Mouse (Mus musculus) lung, embryonic 16.5 days (tissue): ENCODE measurements around the gene Fgfr2. TPM values are rescaled to one million over a fixed set of nuclear protein-coding genes. Genes with fewer than 3 reads are reported as not detected.
A peak's percentile ranks its signal among the peaks of the same experiment; 100 is the strongest.

ENCODE experiments used
- ATAC-seq: fragments of 200-750 bp; cut with Nextera tagmentation; 2 replicates; pipeline ENCODE4 v1.8.0; 2017; ENCODE audit warnings: low read depth, mild to moderate bottlenecking, moderate library complexity
- H3K27ac ChIP-seq: fragments of 300-500 bp; sonication (generic); 2 replicates; pipeline ENCODE4 v1.5.1; 2014; ENCODE audit warnings: mild to moderate bottlenecking, control low read depth, low read length
- H3K27me3 ChIP-seq: fragments of 300-500 bp; sonication (generic); 2 replicates; pipeline ENCODE4 v1.6.1; 2014; ENCODE audit warnings: low read depth, low read length, mixed read lengths; ENCODE audit not compliant: control insufficient read depth, insufficient read depth
- H3K36me3 ChIP-seq: fragments of 300-500 bp; sonication (generic); 2 replicates; pipeline ENCODE4 v1.6.1; 2014; ENCODE audit warnings: low read length; ENCODE audit not compliant: control insufficient read depth, insufficient read depth
- H3K4me1 ChIP-seq: fragments of 300-500 bp; sonication (generic); replicated peaks from 2 replicates; pipeline ENCODE4 v1.6.1; 2014; ENCODE audit warnings: low read length, mixed read lengths; ENCODE audit not compliant: control insufficient read depth, insufficient read depth
- H3K4me2 ChIP-seq: fragments of 300-500 bp; sonication (generic); 2 replicates; pipeline ENCODE4 v1.6.1; 2014; ENCODE audit warnings: low read depth, low read length, control low read depth
- H3K4me3 ChIP-seq: fragments of 300-500 bp; sonication (generic); 2 replicates; pipeline ENCODE4 v1.5.1; 2014; ENCODE audit warnings: mild to moderate bottlenecking, low read length, control low read depth
- H3K9ac ChIP-seq: fragments of 300-500 bp; sonication (generic); 2 replicates; pipeline ENCODE4 v1.6.1; 2014; ENCODE audit warnings: low read length, control low read depth
- H3K9me3 ChIP-seq: fragments of 300-500 bp; sonication (generic); 2 replicates; pipeline ENCODE4 v1.6.1; 2016; ENCODE audit warnings: low read length; ENCODE audit not compliant: control insufficient read depth
- WGBS: fragments of 180-500 bp; shearing (Covaris S2); extraction: QIAGEN DNeasy Blood & Tissue Kit; methylation state at CpG from one replicate; pipeline ENCODE4 v1.1.7; 2014; 5-methylcytosine and 5-hydroxymethylcytosine counted together
- polyA plus RNA-seq: library from polyadenylated mRNA; unstranded; fragments of >200 nt; fragmentation: Nextera tagmentation; extraction: Ambion mirVana; gene quantifications from 2 replicates; pipeline ENCODE4 v1.2.1, GENCODE M21; 2015

Gene Fgfr2
- polyA plus RNA-seq, 1 experiment from 2014 or later, result 175 TPM

DNA sequence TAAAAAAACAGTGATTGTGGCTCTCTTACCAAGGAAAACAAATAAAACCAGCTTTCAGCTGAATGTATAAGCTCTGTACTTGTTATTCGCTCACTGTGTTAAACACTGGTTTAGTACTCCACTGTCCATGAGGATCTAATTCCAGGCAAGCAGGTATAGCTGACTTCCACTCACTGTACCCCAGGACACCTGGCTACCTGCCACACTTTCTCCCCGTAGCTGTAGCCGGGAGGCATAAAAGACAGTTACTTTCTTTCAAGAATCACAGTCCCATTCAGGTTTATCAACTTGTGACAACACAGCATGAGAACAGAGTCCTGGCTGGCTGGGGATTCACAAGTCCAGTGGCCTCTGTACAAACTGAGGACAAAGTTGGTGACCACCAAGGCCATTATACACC is 827.0 kb downstream of the Fgfr2 start:
- H3K9me3 ChIP-seq, result no peaks in the 10 kb centered on the region
- no peaks in the 10 kb centered on the region for H3K27me3 ChIP-seq
- no peaks in the 10 kb centered on the region for H3K36me3 ChIP-seq
- no peak overlapping the region for H3K4me2 ChIP-seq
- no peak overlapping the region for H3K27ac ChIP-seq
- WGBS, result 82% methylated on average over 3 of the region's 3 CpGs
- H3K4me3 ChIP-seq, result no peak overlapping the region
- H3K9ac ChIP-seq, result no peak overlapping the region
- ATAC-seq, result no peak
- H3K4me1 ChIP-seq, result peaks cover 23% of the 10 kb centered on the region

DNA sequence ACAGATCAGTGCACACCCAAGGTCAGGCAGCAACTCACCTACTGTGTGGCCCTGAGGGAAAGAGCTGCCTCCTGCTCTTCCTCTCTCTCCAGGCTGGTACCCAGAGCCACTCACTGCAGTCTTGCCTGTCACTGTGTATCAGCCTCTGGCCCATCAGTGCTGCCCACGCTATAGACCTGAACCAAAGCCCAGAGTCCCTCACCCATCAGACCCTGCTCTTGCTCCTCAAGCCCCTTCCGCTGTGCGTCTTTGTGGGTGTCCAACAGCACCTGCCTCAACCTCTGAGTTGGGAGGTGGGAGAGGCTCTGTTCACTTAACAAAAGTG is 835.8 kb downstream of the Fgfr2 start:
- Histone ChIP-seq H3K4me3 (no peak overlapping the region), H3K36me3 (no peaks in the 10 kb centered on the region), H3K9me3 (no peaks in the 10 kb centered on the region), H3K27ac (peak overlapping the region; percentile 81), H3K4me2 (0 out of 2 replicates have a peak overlapping the region, but pooled peaks have one; percentile 20), H3K9ac (peak overlapping the region; percentile 40), H3K27me3 (no peaks in the 10 kb centered on the region), H3K4me1 (peaks cover 60% of the 10 kb centered on the region)
- peak; percentile 13 for ATAC-seq
- WGBS, result 77% methylated on average over 3 of the region's 3 CpGs

DNA sequence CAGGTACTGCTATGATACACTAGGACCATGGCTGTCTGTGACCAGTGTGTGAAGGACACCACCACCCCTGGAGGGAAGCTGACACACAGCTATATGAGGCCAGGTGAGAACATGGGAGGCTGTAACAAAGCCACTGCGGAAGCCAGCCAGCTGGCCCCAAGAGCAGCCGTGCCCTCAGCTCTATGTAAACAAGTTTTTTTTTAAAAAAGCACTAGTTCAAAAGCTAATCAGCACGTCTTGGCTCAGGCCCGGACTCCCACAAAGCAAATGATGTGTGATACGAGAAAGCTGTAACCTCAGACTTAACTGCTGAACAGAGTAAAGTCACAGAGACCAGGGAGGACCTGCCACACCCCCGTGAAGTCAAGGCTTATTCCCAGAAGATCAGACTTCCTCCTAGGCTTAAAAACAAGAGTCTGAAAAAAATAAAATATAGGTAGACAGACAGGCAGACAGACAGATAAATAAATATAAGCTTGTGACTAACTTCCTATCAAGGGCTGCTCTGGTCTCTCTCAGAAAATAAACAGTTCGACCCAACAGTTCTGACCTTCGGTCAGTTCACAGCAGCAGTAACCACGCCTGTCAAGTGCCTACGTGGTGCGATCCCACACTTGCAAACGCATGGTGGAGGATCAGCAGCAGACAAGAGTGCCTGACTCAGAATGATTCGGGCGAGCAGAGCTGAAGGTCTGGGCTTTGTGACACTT is 836.4 kb downstream of the Fgfr2 start:
- Histone ChIP-seq H3K27me3 (no peaks in the 10 kb centered on the region), H3K36me3 (no peaks in the 10 kb centered on the region), H3K9ac (peak overlapping the region; percentile 40), H3K4me3 (no peak overlapping the region), H3K9me3 (no peaks in the 10 kb centered on the region), H3K4me1 (peaks cover 60% of the 10 kb centered on the region), H3K4me2 (peak overlapping the region; percentile 20; the same call in 1 of the 2 replicates), H3K27ac (peak overlapping the region; percentile 81)
- ATAC-seq, result peak; percentile 77
- 6% methylated on average over 14 of the region's 14 CpGs for WGBS

DNA sequence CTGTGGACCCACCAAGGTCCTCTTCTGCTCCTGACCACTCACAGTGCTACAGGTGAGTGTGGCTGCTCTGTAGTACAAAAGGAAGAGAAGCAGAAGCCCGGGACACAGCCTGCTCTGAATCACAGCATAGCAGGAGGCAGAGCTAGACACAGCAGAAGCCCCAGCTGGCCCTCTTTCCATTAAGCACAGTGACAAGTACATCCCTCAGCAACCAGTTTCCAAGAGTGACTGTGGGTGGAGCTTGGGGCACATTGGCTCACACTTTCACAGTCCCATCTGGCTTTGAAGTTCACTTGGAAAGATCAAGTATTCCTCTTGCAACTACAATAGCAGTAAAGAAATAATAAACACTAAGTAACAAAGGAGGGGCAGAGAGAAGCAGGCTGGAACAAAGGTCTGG is 838.4 kb downstream of the Fgfr2 start:
- H3K9me3 ChIP-seq, result no peaks in the 10 kb centered on the region
- peak overlapping the region; percentile 77 for H3K27ac ChIP-seq
- H3K27me3 ChIP-seq, result no peaks in the 10 kb centered on the region
- H3K4me2 ChIP-seq, result no peak overlapping the region
- H3K36me3 ChIP-seq, result no peaks in the 10 kb centered on the region
- peak; percentile 69 for ATAC-seq
- H3K4me3 ChIP-seq, result no peak overlapping the region
- 23% methylated on average over 1 of the region's 1 CpGs for WGBS
- H3K9ac ChIP-seq, result no peak overlapping the region; the same call in 1 of the 2 replicates
- H3K4me1 ChIP-seq, result peaks cover 60% of the 10 kb centered on the region

DNA sequence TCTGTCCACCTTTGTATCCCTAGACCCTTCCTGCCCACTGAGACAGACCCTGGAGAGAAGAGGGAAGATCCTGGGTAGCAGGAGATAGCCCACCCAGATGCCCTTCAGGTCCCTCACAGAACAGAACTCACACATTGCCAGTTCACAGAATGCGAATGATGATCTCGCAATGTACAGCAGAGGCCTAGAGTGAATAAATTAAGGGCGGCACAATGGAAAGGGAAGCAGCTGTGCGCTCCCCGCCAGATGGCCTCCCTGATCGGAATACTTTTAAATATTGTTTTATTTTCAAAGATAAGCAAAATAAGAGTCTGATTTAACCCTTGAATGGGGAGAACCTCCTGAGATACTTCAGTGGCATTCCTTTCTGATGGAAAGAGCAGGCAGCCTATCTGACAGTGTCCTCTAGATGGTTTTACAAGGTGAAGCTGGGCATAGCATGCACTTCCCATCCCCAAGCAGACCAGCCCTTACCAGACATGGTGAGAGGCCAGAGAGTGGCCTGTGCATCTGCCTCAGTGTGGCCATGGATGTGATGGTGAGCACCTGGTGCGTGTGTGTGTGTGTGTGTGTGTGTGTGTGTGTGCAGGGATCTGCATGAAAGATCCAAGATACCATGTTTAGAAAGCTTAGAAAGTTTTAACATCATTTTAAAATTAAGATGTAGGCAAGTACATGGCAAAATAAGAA is 839.0 kb downstream of the Fgfr2 start:
- H3K27ac ChIP-seq, result peak overlapping the region; percentile 77
- no peak overlapping the region for H3K4me3 ChIP-seq
- H3K4me1 ChIP-seq, result peaks cover 58% of the 10 kb centered on the region
- H3K27me3 ChIP-seq, result no peaks in the 10 kb centered on the region
- no peaks in the 10 kb centered on the region for H3K36me3 ChIP-seq
- no peaks in the 10 kb centered on the region for H3K9me3 ChIP-seq
- no peak for ATAC-seq
- no peak overlapping the region; the same call in 1 of the 2 replicates for H3K9ac ChIP-seq
- H3K4me2 ChIP-seq, result no peak overlapping the region
- 41% methylated on average over 7 of the region's 7 CpGs for WGBS

DNA sequence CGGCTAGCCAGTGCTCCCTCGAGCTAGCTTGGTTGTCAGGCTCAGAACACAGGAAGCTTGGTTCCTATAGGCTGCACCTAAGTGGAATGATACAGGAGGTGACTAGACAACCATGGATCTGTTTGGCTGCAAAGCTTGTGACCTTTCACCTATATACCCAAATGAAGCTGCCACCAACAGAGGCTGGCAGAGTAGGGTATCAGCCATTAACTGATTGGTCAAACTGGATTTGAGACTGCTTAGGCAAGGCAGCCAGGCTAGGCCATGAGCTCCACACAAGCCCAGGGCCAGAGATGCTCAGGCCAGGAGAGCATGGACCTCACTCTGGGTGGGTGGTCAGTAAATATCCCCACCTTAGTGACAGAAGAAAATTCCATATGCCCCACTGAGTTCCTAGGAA is 840.6 kb downstream of the Fgfr2 start:
- H3K4me1 ChIP-seq, result peaks cover 54% of the 10 kb centered on the region
- no peak overlapping the region for H3K9ac ChIP-seq
- H3K4me3 ChIP-seq, result no peak overlapping the region
- H3K4me2 ChIP-seq, result no peak overlapping the region
- no peaks in the 10 kb centered on the region for H3K27me3 ChIP-seq
- 89% methylated on average over 2 of the region's 2 CpGs for WGBS
- no peaks in the 10 kb centered on the region for H3K9me3 ChIP-seq
- ATAC-seq, result no peak
- no peak overlapping the region for H3K27ac ChIP-seq
- H3K36me3 ChIP-seq, result no peaks in the 10 kb centered on the region

DNA sequence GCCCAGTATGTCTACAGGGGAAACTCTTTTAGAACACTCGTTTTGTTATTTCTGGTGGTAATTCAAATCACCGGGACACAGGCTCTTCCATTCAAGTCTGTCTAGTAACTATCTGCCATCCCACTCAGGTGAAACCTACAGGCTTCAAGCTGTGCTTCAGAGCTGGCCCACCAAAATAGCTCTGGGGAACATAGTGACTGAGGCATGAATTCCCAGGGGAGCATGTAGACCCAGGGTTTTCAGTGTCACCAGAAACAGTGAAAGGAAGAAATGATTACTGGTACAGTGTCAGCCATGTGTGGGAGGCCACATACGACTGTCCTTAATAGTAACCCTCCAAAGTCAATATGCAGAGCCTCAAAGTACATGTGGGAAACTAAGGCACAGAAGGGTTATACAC is 841.0 kb downstream of the Fgfr2 start:
- WGBS, result 82% methylated on average over 3 of the region's 3 CpGs
- ATAC-seq, result no peak
- peaks cover 50% of the 10 kb centered on the region for H3K4me1 ChIP-seq
- H3K4me2 ChIP-seq, result no peak overlapping the region
- H3K36me3 ChIP-seq, result no peaks in the 10 kb centered on the region
- no peak overlapping the region for H3K4me3 ChIP-seq
- no peaks in the 10 kb centered on the region for H3K9me3 ChIP-seq
- no peak overlapping the region for H3K9ac ChIP-seq
- H3K27me3 ChIP-seq, result no peaks in the 10 kb centered on the region
- H3K27ac ChIP-seq, result no peak overlapping the region

DNA sequence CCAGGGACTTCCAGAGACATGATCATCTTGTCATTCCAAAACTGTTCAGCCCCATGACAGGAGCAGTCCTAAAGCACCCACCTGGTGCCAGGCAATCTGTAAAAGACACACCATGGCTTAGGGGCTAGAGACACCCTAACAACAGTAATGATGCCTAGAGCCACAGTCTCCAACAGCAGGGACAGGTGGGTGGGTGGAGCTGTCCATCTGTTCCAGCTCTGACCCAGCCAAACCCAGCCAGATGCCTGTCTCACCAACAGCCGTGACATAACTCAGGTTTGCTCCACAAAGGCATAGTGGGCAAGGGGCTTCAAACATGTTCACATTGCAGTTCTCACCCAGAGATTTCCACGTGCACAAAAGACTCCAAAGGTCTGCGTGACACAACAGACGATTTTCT is 841.4 kb downstream of the Fgfr2 start:
- no peak overlapping the region for H3K4me3 ChIP-seq
- no peak overlapping the region for H3K4me2 ChIP-seq
- no peaks in the 10 kb centered on the region for H3K36me3 ChIP-seq
- H3K27ac ChIP-seq, result no peak overlapping the region
- no peaks in the 10 kb centered on the region for H3K9me3 ChIP-seq
- ATAC-seq, result no peak
- no peaks in the 10 kb centered on the region for H3K27me3 ChIP-seq
- no peak overlapping the region for H3K9ac ChIP-seq
- peaks cover 46% of the 10 kb centered on the region for H3K4me1 ChIP-seq
- 77% methylated on average over 4 of the region's 4 CpGs for WGBS

DNA sequence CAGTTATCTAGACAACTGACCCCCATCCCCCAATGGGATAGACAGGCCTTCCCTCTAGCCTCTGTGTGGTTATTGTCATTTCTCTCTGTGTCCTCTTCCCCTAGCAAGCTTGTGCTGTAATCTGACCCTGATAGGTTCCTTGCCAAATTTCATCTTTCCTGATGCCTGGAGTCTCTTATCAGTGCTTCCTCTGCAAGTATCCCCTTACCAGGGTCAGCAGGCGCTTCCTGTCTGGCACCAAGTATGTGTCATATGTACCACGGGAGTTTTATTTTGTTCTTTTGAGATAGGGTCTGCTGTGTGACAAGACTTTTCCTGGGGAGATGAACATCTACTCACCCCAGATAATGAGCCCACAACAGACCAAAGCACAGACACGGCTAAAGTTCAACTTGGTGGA is 844.5 kb downstream of the Fgfr2 start:
- peak; percentile 57 for ATAC-seq

More for the DNA sequence above, 844.5 kb downstream of the Fgfr2 start:
- no peak overlapping the region for H3K4me2 ChIP-seq
- WGBS, result 41% methylated on average over 3 of the region's 3 CpGs
- no peaks in the 10 kb centered on the region for H3K27me3 ChIP-seq
- peak overlapping the region; percentile 2; the same call in 1 of the 2 replicates for H3K27ac ChIP-seq
- no peak overlapping the region for H3K4me3 ChIP-seq
- no peaks in the 10 kb centered on the region for H3K36me3 ChIP-seq
- no peak overlapping the region for H3K9ac ChIP-seq
- H3K4me1 ChIP-seq, result peaks cover 15% of the 10 kb centered on the region
- H3K9me3 ChIP-seq, result no peaks in the 10 kb centered on the region
